Comparison of ENCODE assay signal across 19 mouse cellular contexts in genomic region chr2:165525609-165526008, GRCm38 (mm10). TPM values are rescaled to one million over a fixed set of nuclear protein-coding genes. Genes with fewer than 3 reads are reported as not detected.
DNase-seq lines count a peak whose midpoint lies in the region; ATAC-seq and TF ChIP-seq lines count a peak whose summit lies in the region.
"Had no signal": no experiment of that assay in that cellular context is flagged by ENCODE, and none has a peak within 500 bp of the region (broad histone marks: within the 10 kb centered on the region; RNA-seq: fewer than 3 reads in every experiment).

No protein-coding gene starts in this region.

- no peaks in the 10 kb centered on the region for H3K36me3 ChIP-seq in hindbrain, embryonic 10.5 days
- H3K36me3 ChIP-seq in hindbrain, embryonic 13.5 days = no peaks in the 10 kb centered on the region
- H3K36me3 ChIP-seq in CH12.LX (replicated peaks in 1 of 2; ENCODE audit: control insufficient read depth in 1 of 2, insufficient read depth in 1 of 2, low read length in 1 of 2) = no peaks in the 10 kb centered on the region
- H3K36me3 ChIP-seq: embryonic facial prominence, embryonic 13.5 days; liver, embryonic 15.5 days; midbrain, embryonic 12.5 days; neural tube, embryonic 15.5 days had no signal

- WGBS in hindbrain, embryonic 10.5 days = 74% methylated on average over 4 of the region's 4 CpGs
- 67% methylated on average over 4 of the region's 4 CpGs for WGBS in hindbrain, embryonic 13.5 days

- 0 out of 2 replicates have a peak, but pooled peaks cover 5% of the 10 kb centered on the region for H3K27me3 ChIP-seq in hindbrain, embryonic 10.5 days (ENCODE audit: insufficient read depth, poor library complexity, severe bottlenecking)
- H3K27me3 ChIP-seq in hindbrain, embryonic 13.5 days = no peaks in the 10 kb centered on the region
- peaks cover 82% of the 10 kb centered on the region for H3K27me3 ChIP-seq in CH12.LX (replicated peaks)
- H3K27me3 ChIP-seq: embryonic facial prominence, embryonic 13.5 days; liver, embryonic 15.5 days; midbrain, embryonic 12.5 days; neural tube, embryonic 15.5 days had no signal

- no peak for TF ChIP-seq EP300 in CH12.LX (IDR thresholded peaks at IDR 0.05; ENCODE audit: low read length)

- TF ChIP-seq CTCF in CH12.LX (conservative IDR thresholded peaks at IDR 0.05 in 1 of 2, IDR thresholded peaks at IDR 0.05 in 1 of 2; ENCODE audit: low read depth in 2 of 2, low read length in 2 of 2) = peak in 1 of 2 experiments; percentile 44; a peak in 2 of 4 replicates

- DNase-seq in cerebellum, adult 18-20 months = peak; percentile 16 to 21
- no peak for DNase-seq in cerebellum, postnatal 4 days (ENCODE audit: low spot score in 2 of 2)
- no peak for DNase-seq in hindbrain, embryonic 10.5 days (ENCODE audit: low spot score)
- DNase-seq in left cerebral cortex, postnatal 4 days = peak; percentile 26
- DNase-seq in left cerebral cortex, adult 11 months (ENCODE audit: low spot score) = no peak
- no peak for DNase-seq in CH12.LX (ENCODE audit: extremely low read depth)
- DNase-seq: adrenal gland, postnatal 14 days; gastrocnemius, postnatal 36 days; heart, postnatal 14 days; lung, postnatal 14 days; right cerebral cortex, postnatal 25 days had no signal

- in situ Hi-C loops in CH12.LX (cut with MboI; ENCODE audit: low pct_ligation_motif_present, low pct_unique_long_range_greater_than_20kb, low sequenced_read_pairs) = loop anchor here (10.0 to 25.0 kb wide), 4 partner anchors 187 to 562 kb away; no protein-coding TSS in a partner anchor

- no peak overlapping the region for H3K4me3 ChIP-seq in hindbrain, embryonic 10.5 days
- H3K4me3 ChIP-seq in hindbrain, embryonic 13.5 days = no peak overlapping the region
- H3K4me3 ChIP-seq in CH12.LX (replicated peaks in 1 of 3; ENCODE audit: low read depth in 2 of 3, low read length in 2 of 3, poor library complexity in 1 of 3) = no peak overlapping the region
- H3K4me3 ChIP-seq: embryonic facial prominence, embryonic 13.5 days; liver, embryonic 15.5 days; midbrain, embryonic 12.5 days; myocyte; neural tube, embryonic 15.5 days had no signal

- peaks cover 10% of the 10 kb centered on the region; the same call in 1 of the 2 replicates for H3K4me1 ChIP-seq in hindbrain, embryonic 10.5 days (replicated peaks)
- H3K4me1 ChIP-seq in hindbrain, embryonic 13.5 days (replicated peaks) = no peaks in the 10 kb centered on the region
- H3K4me1 ChIP-seq in CH12.LX (ENCODE audit: control insufficient read depth in 1 of 2, insufficient read depth in 2 of 2) = peaks cover 0 to 4% of the 10 kb centered on the region in 2 experiments; a peak in 2 of 4 replicates
- H3K4me1 ChIP-seq: liver, embryonic 15.5 days; neural tube, embryonic 15.5 days had no signal

- no peak for TF ChIP-seq POLR2A in CH12.LX (IDR thresholded peaks at IDR 0.05; ENCODE audit: low read depth, low read length)

- H3K9me3 ChIP-seq in hindbrain, embryonic 10.5 days = no peaks in the 10 kb centered on the region
- H3K9me3 ChIP-seq in hindbrain, embryonic 13.5 days = no peaks in the 10 kb centered on the region
- H3K9me3 ChIP-seq in CH12.LX (replicated peaks; ENCODE audit: low read length) = peaks cover 12% of the 10 kb centered on the region
- H3K9me3 ChIP-seq: embryonic facial prominence, embryonic 13.5 days; liver, embryonic 15.5 days; midbrain, embryonic 12.5 days; neural tube, embryonic 15.5 days had no signal

- ATAC-seq in hindbrain, embryonic 13.5 days (ENCODE audit: low FRiP score) = no peak
- no peak for ATAC-seq in activated CD4-positive, CD25-positive, alpha-beta regulatory T cell, adult 4 months

- no peak overlapping the region for H3K4me2 ChIP-seq in hindbrain, embryonic 13.5 days
- no peak overlapping the region for H3K4me2 ChIP-seq in CH12.LX (ENCODE audit: insufficient read depth, low read depth, poor library complexity, severe bottlenecking)
- H3K4me2 ChIP-seq: embryonic facial prominence, embryonic 13.5 days; heart, embryonic 11.5 days; liver, embryonic 15.5 days; midbrain, embryonic 12.5 days; neural tube, embryonic 15.5 days had no signal

- peak overlapping the region; percentile 29; the same call in 1 of the 2 replicates for H3K27ac ChIP-seq in hindbrain, embryonic 10.5 days
- H3K27ac ChIP-seq in hindbrain, embryonic 13.5 days = no peak overlapping the region
- H3K27ac ChIP-seq in CH12.LX (ENCODE audit: insufficient read depth, low read depth) = no peak overlapping the region
- H3K27ac ChIP-seq: embryonic facial prominence, embryonic 13.5 days; liver, embryonic 15.5 days; midbrain, embryonic 12.5 days; neural tube, embryonic 15.5 days had no signal

- dilution Hi-C loops in CH12.LX (cut with MboI; ENCODE audit: extremely low pct_ligation_motif_present, extremely low pct_unique_long_range_greater_than_20kb, low sequenced_read_pairs) = no loop called here

- H3K9ac ChIP-seq in hindbrain, embryonic 13.5 days = no peak overlapping the region
- no peak overlapping the region for H3K9ac ChIP-seq in CH12.LX (ENCODE audit: insufficient read depth, low read depth)
- H3K9ac ChIP-seq: embryonic facial prominence, embryonic 13.5 days; liver, embryonic 15.5 days; midbrain, embryonic 12.5 days; neural tube, embryonic 15.5 days had no signal

- peak; percentile 28 for TF ChIP-seq RAD21 in CH12.LX (IDR thresholded peaks at IDR 0.05; ENCODE audit: low read depth, low read length)

- no peaks in the 10 kb centered on the region for H3K79me2 ChIP-seq in CH12.LX (replicated peaks; ENCODE audit: control insufficient read depth, extremely low read depth, insufficient read depth, poor library complexity, severe bottlenecking)

- intact Hi-C loops in left cerebral cortex, postnatal 4 days (cut with DNase I) = loop anchor here (5.0 to 10.0 kb wide), 3 partner anchors 227 to 519 kb away; no protein-coding TSS in a partner anchor

TF ChIP-seq in CH12.LX, 34 proteins besides CTCF, POLR2A, EP300 and RAD21:
- TF ChIP-seq UBTF (IDR thresholded peaks at IDR 0.05; ENCODE audit: low read depth, low read length) (no peak), E2F4 (IDR thresholded peaks at IDR 0.05; ENCODE audit: insufficient replicate concordance, low read depth, low read length) (no peak), CHD2 (IDR thresholded peaks at IDR 0.05; ENCODE audit: low read length) (no peak), NRF1 (IDR thresholded peaks at IDR 0.05; ENCODE audit: low read depth, low read length) (no peak), TBP (conservative IDR thresholded peaks at IDR 0.05; ENCODE audit: low read depth, low read length) (no peak), JUND (conservative IDR thresholded peaks at IDR 0.05; ENCODE audit: low read depth, low read length) (no peak), PAX5 (IDR thresholded peaks at IDR 0.05; ENCODE audit: low read length) (no peak)

RNA-seq across cellular contexts. Expression of gene Slc2a10, which starts 22.0 kb away (rescaled TPM):
- 4.2 and 5.0 TPM in 2 replicates for polyA plus RNA-seq in hindbrain, embryonic 10.5 days (2016; fragmentation: Nextera tagmentation; extraction: Ambion mirVana)
- 2.8 and 3.1 TPM in 2 replicates for polyA plus RNA-seq in hindbrain, embryonic 13.5 days (2015; fragmentation: Nextera tagmentation; extraction: Ambion mirVana)
- 1 to 10 TPM; 1.1 to 1.3 TPM for total RNA-seq in left cerebral cortex, postnatal 4 days (2021)
- not detected in 2 replicates for total RNA-seq in CH12.LX (2012; rRNA removed)
- not detected in 2 replicates for total RNA-seq in CH12.LX (2014; rRNA removed)
- not detected in 2 replicates for polyA plus RNA-seq in CH12.LX (2012; ENCODE audit: insufficient read length, low read depth)
- not detected for polyA plus RNA-seq in activated CD4-positive, CD25-positive, alpha-beta regulatory T cell, adult 4 months (2017; shearing (Covaris generic))

RNA-seq across cellular contexts. Expression of gene Trp53rka, which starts 32.5 kb away (rescaled TPM):
- polyA plus RNA-seq in hindbrain, embryonic 10.5 days (2016; fragmentation: Nextera tagmentation; extraction: Ambion mirVana) = 56.9 and 59.5 TPM in 2 replicates
- 43.0 and 45.4 TPM in 2 replicates for polyA plus RNA-seq in hindbrain, embryonic 13.5 days (2015; fragmentation: Nextera tagmentation; extraction: Ambion mirVana)
- total RNA-seq in left cerebral cortex, postnatal 4 days (2021) = 10 to 100 TPM; 22.4 to 24.6 TPM
- total RNA-seq in CH12.LX (2012; rRNA removed) (17.5 and 20.3 TPM in 2 replicates), CH12.LX (2014; rRNA removed) (12.1 and 13.0 TPM in 2 replicates)
- 14.8 and 16.0 TPM in 2 replicates for polyA plus RNA-seq in CH12.LX (2012; ENCODE audit: insufficient read length, low read depth)
- polyA plus RNA-seq in activated CD4-positive, CD25-positive, alpha-beta regulatory T cell, adult 4 months (2017; shearing (Covaris generic)) = 1 to 10 TPM; 3.1 to 4.6 TPM

RNA-seq across cellular contexts. Expression of gene Slc13a3, which starts 52.6 kb away (rescaled TPM):
- 0.84 and 1.1 TPM in 2 replicates for polyA plus RNA-seq in hindbrain, embryonic 10.5 days (2016; fragmentation: Nextera tagmentation; extraction: Ambion mirVana)
- polyA plus RNA-seq in hindbrain, embryonic 13.5 days (2015; fragmentation: Nextera tagmentation; extraction: Ambion mirVana) = 2.2 and 2.6 TPM in 2 replicates
- total RNA-seq in left cerebral cortex, postnatal 4 days (2021) = 10 to 100 TPM; 13.0 to 14.2 TPM
- total RNA-seq in CH12.LX (2012; rRNA removed) (not detected in 2 replicates), CH12.LX (2014; rRNA removed) (not detected in 2 replicates)
- not detected in 2 replicates for polyA plus RNA-seq in CH12.LX (2012; ENCODE audit: insufficient read length, low read depth)
- polyA plus RNA-seq in activated CD4-positive, CD25-positive, alpha-beta regulatory T cell, adult 4 months (2017; shearing (Covaris generic)) = not detected

Comparison
In these comparisons a context has a peak if more than half of its experiments do, and no peak if none do; other contexts are left out.
1. DNase-seq: peak in cerebellum, adult 18-20 months (2 of 2) and left cerebral cortex, postnatal 4 days (single experiment); none in cerebellum, postnatal 4 days (0 of 2), hindbrain, embryonic 10.5 days (single experiment), left cerebral cortex, adult 11 months (single experiment) and CH12.LX (single experiment).